Mouse (Mus musculus): ENCODE results near the gene Echdc3. TPM values are rescaled to one million over a fixed set of nuclear protein-coding genes. Genes with fewer than 3 reads are reported as not detected.

Echdc3 gene
- polyA plus RNA-seq, 1 experiment, result 1.8 TPM

- 73% methylated on average over 3 of the region's 3 CpGs for WGBS
- Histone ChIP-seq H3K27me3 (ENCODE audit: control insufficient read depth, insufficient read depth, low read length) (no peaks in the 10 kb centered on the region), H3K27ac (ENCODE audit: insufficient read depth, low read length) (no peak overlapping the region), H3K36me3 (ENCODE audit: control insufficient read depth, insufficient read depth, low read length) (no peaks in the 10 kb centered on the region), H3K4me1 (ENCODE audit: control insufficient read depth, insufficient read depth, insufficient read length) (no peaks in the 10 kb centered on the region), H3K4me3 (ENCODE audit: extremely low read depth, insufficient read depth, insufficient read length) (no peak overlapping the region)
- DNase-seq (ENCODE audit: low read depth in 1 of 2, low spot score in 2 of 2), result no peak
- TF ChIP-seq CTCF (IDR thresholded peaks at IDR 0.05; ENCODE audit: extremely low read depth, insufficient read depth, insufficient read length, insufficient replicate concordance) (no peak), POLR2A (IDR thresholded peaks at IDR 0.05; ENCODE audit: low read depth, low read length) (no peak)
Measured at GRCm38 (mm10) chr2:6173013-6173412, 39.8 kb downstream of the Echdc3 start.

- Histone ChIP-seq H3K27me3 (ENCODE audit: control insufficient read depth, insufficient read depth, low read length) (no peaks in the 10 kb centered on the region), H3K4me3 (ENCODE audit: extremely low read depth, insufficient read depth, insufficient read length) (no peak overlapping the region), H3K27ac (ENCODE audit: insufficient read depth, low read length) (no peak overlapping the region), H3K4me1 (ENCODE audit: control insufficient read depth, insufficient read depth, insufficient read length) (no peaks in the 10 kb centered on the region), H3K36me3 (ENCODE audit: control insufficient read depth, insufficient read depth, low read length) (no peaks in the 10 kb centered on the region)
- 74% methylated on average over 2 of the region's 2 CpGs for WGBS
- no peak for TF ChIP-seq POLR2A (IDR thresholded peaks at IDR 0.05; ENCODE audit: low read depth, low read length)
- TF ChIP-seq CTCF (IDR thresholded peaks at IDR 0.05; ENCODE audit: extremely low read depth, insufficient read depth, insufficient read length, insufficient replicate concordance), result no peak
- no peak for DNase-seq (ENCODE audit: low read depth in 1 of 2, low spot score in 2 of 2)
Measured at GRCm38 (mm10) chr2:6168560-6168959, 44.3 kb downstream of the Echdc3 start.

DNA sequence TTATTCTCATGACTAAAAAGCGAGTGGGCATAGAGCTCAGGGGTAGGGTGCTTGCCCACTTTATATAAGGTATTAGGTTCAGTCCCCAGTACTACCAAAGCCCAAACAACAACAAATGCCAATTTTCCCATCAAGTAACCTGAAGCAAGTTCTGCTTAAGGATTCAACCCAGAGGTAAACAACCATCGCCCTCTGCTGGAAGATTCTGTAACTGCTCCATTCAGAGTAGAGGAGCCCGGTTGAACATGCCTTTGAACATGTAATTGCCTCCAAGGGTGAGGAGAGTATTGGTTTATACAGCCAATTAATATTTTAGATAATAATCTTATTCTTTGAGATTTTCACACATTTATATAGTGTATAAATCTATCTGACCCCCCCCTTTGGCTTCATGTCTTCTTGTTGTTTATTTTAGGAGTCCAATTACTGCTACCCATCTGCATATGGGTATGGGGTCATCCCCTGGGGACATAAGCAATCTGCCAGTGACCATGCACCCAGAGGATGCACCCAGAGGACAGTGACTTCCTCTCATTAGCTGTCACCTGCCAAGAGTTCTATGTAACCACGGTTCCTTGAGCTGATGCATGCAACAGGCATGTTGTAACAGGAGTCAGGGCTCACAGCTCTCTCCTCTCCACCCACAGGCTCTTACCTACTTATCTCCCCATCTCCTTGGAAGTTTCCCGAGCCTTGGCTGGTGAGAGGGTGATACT is 44.8 kb downstream of the Echdc3 start:
- Histone ChIP-seq H3K36me3 (ENCODE audit: control insufficient read depth, insufficient read depth, low read length) (no peaks in the 10 kb centered on the region), H3K4me3 (ENCODE audit: extremely low read depth, insufficient read depth, insufficient read length) (no peak overlapping the region), H3K4me1 (ENCODE audit: control insufficient read depth, insufficient read depth, insufficient read length) (no peaks in the 10 kb centered on the region), H3K27me3 (ENCODE audit: control insufficient read depth, insufficient read depth, low read length) (no peaks in the 10 kb centered on the region), H3K27ac (ENCODE audit: insufficient read depth, low read length) (no peak overlapping the region)
- TF ChIP-seq CTCF (IDR thresholded peaks at IDR 0.05; ENCODE audit: extremely low read depth, insufficient read depth, insufficient read length, insufficient replicate concordance) (peak; percentile 40; the same call in 1 of the 2 replicates), POLR2A (IDR thresholded peaks at IDR 0.05; ENCODE audit: low read depth, low read length) (no peak)
- DNase-seq (ENCODE audit: low read depth in 1 of 2, low spot score in 2 of 2), result peak; percentile 27 to 58
- 33% methylated on average over 5 of the region's 5 CpGs for WGBS

DNA sequence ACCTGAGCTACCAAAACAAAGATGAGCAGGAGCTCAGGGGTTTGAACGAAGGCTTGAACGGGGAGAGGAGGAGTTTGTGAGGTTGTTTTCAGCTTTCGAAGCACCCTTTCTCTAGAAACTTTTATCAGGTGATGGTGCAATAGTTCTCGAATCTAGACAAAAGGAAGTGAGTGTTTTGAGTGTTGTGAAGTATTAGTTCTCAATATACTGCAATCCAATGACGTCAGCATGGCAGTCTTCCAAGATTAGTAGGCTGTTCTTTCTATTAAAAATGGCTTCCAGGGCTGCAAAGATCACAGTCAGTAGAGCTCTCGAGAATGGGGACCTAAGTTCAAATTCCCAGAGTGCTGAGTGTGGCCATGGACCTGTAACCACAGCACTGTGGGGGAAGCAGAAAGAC is 47.1 kb downstream of the Echdc3 start:
- Histone ChIP-seq H3K4me1 (ENCODE audit: control insufficient read depth, insufficient read depth, insufficient read length) (no peaks in the 10 kb centered on the region), H3K27me3 (ENCODE audit: control insufficient read depth, insufficient read depth, low read length) (no peaks in the 10 kb centered on the region), H3K4me3 (ENCODE audit: extremely low read depth, insufficient read depth, insufficient read length) (no peak overlapping the region), H3K36me3 (ENCODE audit: control insufficient read depth, insufficient read depth, low read length) (no peaks in the 10 kb centered on the region), H3K27ac (ENCODE audit: insufficient read depth, low read length) (no peak overlapping the region)
- DNase-seq (ENCODE audit: low read depth in 1 of 2, low spot score in 2 of 2), result no peak
- 54% methylated on average over 6 of the region's 6 CpGs for WGBS
- TF ChIP-seq POLR2A (IDR thresholded peaks at IDR 0.05; ENCODE audit: low read depth, low read length), result no peak
- TF ChIP-seq CTCF (IDR thresholded peaks at IDR 0.05; ENCODE audit: extremely low read depth, insufficient read depth, insufficient read length, insufficient replicate concordance), result no peak

GRCm38 (mm10) chr2:6164606-6165290 is 48.1 kb downstream of the Echdc3 start:
- TF ChIP-seq POLR2A (IDR thresholded peaks at IDR 0.05; ENCODE audit: low read depth, low read length) (no peak), CTCF (IDR thresholded peaks at IDR 0.05; ENCODE audit: extremely low read depth, insufficient read depth, insufficient read length, insufficient replicate concordance) (no peak)
- WGBS, result 82% methylated on average over 16 of the region's 16 CpGs
- Histone ChIP-seq H3K27ac (ENCODE audit: insufficient read depth, low read length) (no peak overlapping the region), H3K4me1 (ENCODE audit: control insufficient read depth, insufficient read depth, insufficient read length) (no peaks in the 10 kb centered on the region), H3K4me3 (ENCODE audit: extremely low read depth, insufficient read depth, insufficient read length) (no peak overlapping the region), H3K36me3 (ENCODE audit: control insufficient read depth, insufficient read depth, low read length) (no peaks in the 10 kb centered on the region), H3K27me3 (ENCODE audit: control insufficient read depth, insufficient read depth, low read length) (no peaks in the 10 kb centered on the region)
- no peak for DNase-seq (ENCODE audit: low read depth in 1 of 2, low spot score in 2 of 2)

GRCm38 (mm10) chr2:6162366-6163040 is 50.3 kb downstream of the Echdc3 start:
- WGBS, result 24% methylated on average over 6 of the region's 6 CpGs
- no peaks in the 10 kb centered on the region for H3K36me3 ChIP-seq (ENCODE audit: control insufficient read depth, insufficient read depth, low read length)
- DNase-seq (ENCODE audit: low read depth in 1 of 2, low spot score in 2 of 2), result peak in 1 of 2 experiments; percentile 6
- H3K4me1 ChIP-seq (ENCODE audit: control insufficient read depth, insufficient read depth, insufficient read length), result no peaks in the 10 kb centered on the region
- no peak overlapping the region for H3K4me3 ChIP-seq (ENCODE audit: extremely low read depth, insufficient read depth, insufficient read length)
- H3K27ac ChIP-seq (ENCODE audit: insufficient read depth, low read length), result no peak overlapping the region
- no peak for TF ChIP-seq POLR2A (IDR thresholded peaks at IDR 0.05; ENCODE audit: low read depth, low read length)
- TF ChIP-seq CTCF (IDR thresholded peaks at IDR 0.05; ENCODE audit: extremely low read depth, insufficient read depth, insufficient read length, insufficient replicate concordance), result no peak
- H3K27me3 ChIP-seq (ENCODE audit: control insufficient read depth, insufficient read depth, low read length), result no peaks in the 10 kb centered on the region

All from spleen, adult 2 months (tissue).